Mouse (Mus musculus) heart, embryonic 11.5 days (tissue): ENCODE results near the gene Ptch1. TPM values are rescaled to one million over a fixed set of nuclear protein-coding genes. Genes with fewer than 3 reads are reported as not detected.

Experiments
- ATAC-seq: fragments of 200-750 bp; cut with Nextera tagmentation; replicated peaks from 2 replicates; pipeline ENCODE4 v1.8.0; 2017; ENCODE audit warnings: moderate library complexity; ENCODE audit not compliant: insufficient number of reproducible peaks, low FRiP score, low TSS enrichment
- H3K27ac ChIP-seq: fragments of 300-500 bp; sonication (generic); 2 replicates; pipeline ENCODE4 v1.5.1; 2014; ENCODE audit warnings: mild to moderate bottlenecking, low read depth, low read length
- H3K27me3 ChIP-seq: fragments of 300-500 bp; sonication (generic); 2 replicates; pipeline ENCODE4 v1.6.1; 2014; ENCODE audit warnings: mild to moderate bottlenecking, low read length, mixed read lengths; ENCODE audit not compliant: control insufficient read depth, insufficient read depth
- H3K36me3 ChIP-seq: fragments of 300-500 bp; sonication (generic); 2 replicates; pipeline ENCODE4 v1.6.1; 2014; ENCODE audit warnings: mild to moderate bottlenecking, low read length, moderate library complexity, mixed read lengths; ENCODE audit not compliant: control insufficient read depth, insufficient read depth
- H3K4me1 ChIP-seq: fragments of 300-500 bp; sonication (generic); 2 replicates; pipeline ENCODE4 v1.6.1; 2014; ENCODE audit warnings: low read length; ENCODE audit not compliant: control insufficient read depth, insufficient read depth
- H3K4me2 ChIP-seq: fragments of 300-500 bp; sonication (generic); 2 replicates; pipeline ENCODE4 v1.6.1; 2014; ENCODE audit warnings: mild to moderate bottlenecking, moderate library complexity
- H3K4me3 ChIP-seq: fragments of 300-500 bp; sonication (generic); 2 replicates; pipeline ENCODE4 v1.5.1; 2014; ENCODE audit warnings: low read depth, low read length
- H3K9ac ChIP-seq: fragments of 300-500 bp; sonication (generic); 2 replicates; pipeline ENCODE4 v1.6.1; 2014; ENCODE audit warnings: mild to moderate bottlenecking, low read depth, low read length, moderate library complexity
- H3K9me3 ChIP-seq: fragments of 300-500 bp; sonication (generic); replicated peaks from 2 replicates; pipeline ENCODE4 v1.6.1; 2016; ENCODE audit warnings: low read length; ENCODE audit not compliant: control insufficient read depth
- WGBS: fragments of 180-500 bp; shearing (Covaris S2); extraction: QIAGEN DNeasy Blood & Tissue Kit; methylation state at CpG from one replicate; pipeline ENCODE4 v1.1.7; 2014; ENCODE audit not compliant: insufficient replicate concordance; 5-methylcytosine and 5-hydroxymethylcytosine counted together
- polyA plus RNA-seq: library from polyadenylated mRNA; unstranded; fragments of >200 nt; fragmentation: Nextera tagmentation; extraction: Ambion mirVana; gene quantifications from 2 replicates; pipeline ENCODE4 v1.2.1, GENCODE M21; 2014

Ptch1 gene
- polyA plus RNA-seq, 1 experiment from 2014 or later = 11.8 TPM

GRCm38 (mm10) chr13:63540584-63540983 is 32.8 kb downstream of the Ptch1 start:
- H3K27ac ChIP-seq = no peak overlapping the region
- 89% methylated on average over 12 of the region's 12 CpGs for WGBS
- no peaks in the 10 kb centered on the region for H3K9me3 ChIP-seq
- peaks cover 51% of the 10 kb centered on the region for H3K36me3 ChIP-seq
- no peaks in the 10 kb centered on the region; the same call in 1 of the 2 replicates for H3K4me1 ChIP-seq
- no peak overlapping the region for H3K9ac ChIP-seq
- no peak overlapping the region for H3K4me2 ChIP-seq
- no peak overlapping the region for H3K4me3 ChIP-seq
- ATAC-seq = no peak
- no peaks in the 10 kb centered on the region for H3K27me3 ChIP-seq

- ATAC-seq = no peak
- Histone ChIP-seq H3K36me3 (peaks cover 67% of the 10 kb centered on the region), H3K9me3 (no peaks in the 10 kb centered on the region), H3K4me2 (no peak overlapping the region), H3K4me1 (no peaks in the 10 kb centered on the region), H3K4me3 (no peak overlapping the region), H3K9ac (no peak overlapping the region), H3K27me3 (no peaks in the 10 kb centered on the region), H3K27ac (no peak overlapping the region)
- WGBS = 93% methylated on average over 4 of the region's 4 CpGs
Observed at GRCm38 (mm10) chr13:63534981-63535380, 38.4 kb downstream of the Ptch1 start.

- Histone ChIP-seq H3K9me3 (no peaks in the 10 kb centered on the region), H3K27ac (no peak overlapping the region), H3K4me1 (peaks cover 12% of the 10 kb centered on the region), H3K36me3 (peaks cover 42% of the 10 kb centered on the region), H3K4me3 (no peak overlapping the region), H3K4me2 (no peak overlapping the region), H3K27me3 (no peaks in the 10 kb centered on the region), H3K9ac (no peak overlapping the region)
- WGBS = 84% methylated on average over 9 of the region's 9 CpGs
- ATAC-seq = no peak
Observed at GRCm38 (mm10) chr13:63530857-63531256, 42.5 kb downstream of the Ptch1 start.

- Histone ChIP-seq H3K36me3 (peaks cover 37% of the 10 kb centered on the region), H3K4me1 (peaks cover 12% of the 10 kb centered on the region), H3K4me3 (no peak overlapping the region), H3K27me3 (no peaks in the 10 kb centered on the region), H3K9ac (no peak overlapping the region), H3K9me3 (no peaks in the 10 kb centered on the region), H3K27ac (no peak overlapping the region), H3K4me2 (no peak overlapping the region)
- ATAC-seq = no peak
- WGBS = 58% methylated on average over 3 of the region's 3 CpGs
Observed at GRCm38 (mm10) chr13:63530371-63530764, 43.0 kb downstream of the Ptch1 start.

GRCm38 (mm10) chr13:63529602-63530370 is 43.6 kb downstream of the Ptch1 start:
- Histone ChIP-seq H3K9ac (no peak overlapping the region), H3K4me2 (no peak overlapping the region), H3K27ac (no peak overlapping the region), H3K4me1 (peaks cover 12% of the 10 kb centered on the region), H3K27me3 (no peaks in the 10 kb centered on the region), H3K9me3 (no peaks in the 10 kb centered on the region), H3K4me3 (no peak overlapping the region), H3K36me3 (peaks cover 35% of the 10 kb centered on the region)
- WGBS = 63% methylated on average over 3 of the region's 3 CpGs
- ATAC-seq = no peak

- no peak overlapping the region for H3K4me2 ChIP-seq
- 24% methylated on average over 2 of the region's 2 CpGs for WGBS
- no peak overlapping the region for H3K9ac ChIP-seq
- no peak overlapping the region for H3K27ac ChIP-seq
- H3K9me3 ChIP-seq = no peaks in the 10 kb centered on the region
- no peak overlapping the region for H3K4me3 ChIP-seq
- no peaks in the 10 kb centered on the region for H3K27me3 ChIP-seq
- no peak for ATAC-seq
- peaks cover 31% of the 10 kb centered on the region for H3K36me3 ChIP-seq
- H3K4me1 ChIP-seq = peaks cover 12% of the 10 kb centered on the region
Observed at GRCm38 (mm10) chr13:63528852-63529251, 44.5 kb downstream of the Ptch1 start.

GRCm38 (mm10) chr13:63528164-63528675 is 45.2 kb downstream of the Ptch1 start:
- Histone ChIP-seq H3K4me3 (no peak overlapping the region), H3K9ac (no peak overlapping the region), H3K27me3 (no peaks in the 10 kb centered on the region), H3K4me2 (no peak overlapping the region), H3K36me3 (peaks cover 27% of the 10 kb centered on the region), H3K4me1 (peaks cover 12% of the 10 kb centered on the region), H3K27ac (no peak overlapping the region), H3K9me3 (no peaks in the 10 kb centered on the region)
- ATAC-seq = peak; percentile 55; the same call in 1 of the 2 replicates
- 28% methylated on average over 5 of the region's 5 CpGs for WGBS

- H3K9ac ChIP-seq = no peak overlapping the region
- H3K4me1 ChIP-seq = peaks cover 12% of the 10 kb centered on the region
- WGBS = 62% methylated on average over 11 of the region's 11 CpGs
- no peak overlapping the region for H3K4me3 ChIP-seq
- H3K9me3 ChIP-seq = no peaks in the 10 kb centered on the region
- no peak for ATAC-seq
- no peaks in the 10 kb centered on the region for H3K27me3 ChIP-seq
- no peak overlapping the region for H3K4me2 ChIP-seq
- H3K36me3 ChIP-seq = peaks cover 13% of the 10 kb centered on the region
- no peak overlapping the region for H3K27ac ChIP-seq
Observed at GRCm38 (mm10) chr13:63525571-63526197, 47.7 kb downstream of the Ptch1 start.
